Mouse (Mus musculus): Measurements from ENCODE around the gene Gm11492.

DNA sequence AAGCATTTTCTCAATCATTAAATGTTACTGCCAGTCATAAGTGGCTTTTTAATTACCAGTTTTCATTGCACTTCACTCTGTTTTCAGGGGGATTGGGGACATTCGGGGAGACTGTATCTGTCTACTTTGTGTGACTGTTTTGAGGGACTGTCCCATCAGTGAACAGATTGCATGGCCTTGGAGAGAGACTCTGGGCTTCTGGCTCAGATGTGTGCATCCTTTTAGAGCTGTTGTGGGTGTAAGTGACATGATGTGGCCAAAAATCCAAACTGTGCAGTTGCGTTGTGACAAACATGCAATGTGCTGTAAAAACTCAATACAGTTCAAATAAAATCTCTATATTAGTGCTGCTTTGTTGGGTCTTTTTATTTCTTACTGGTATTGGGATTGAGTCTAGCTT lies 49.5 kb downstream of the Gm11492 start:
- TF ChIP-seq CTCF (IDR thresholded peaks at IDR 0.05; ENCODE audit: control insufficient read depth, insufficient read depth, insufficient read length) (no peak), MAX (IDR thresholded peaks at IDR 0.05) (no peak), FOSL1 (IDR thresholded peaks at IDR 0.05; ENCODE audit: insufficient read depth, low read length, poor library complexity, severe bottlenecking) (no peak), MYOD1 (IDR thresholded peaks at IDR 0.05; ENCODE audit: control insufficient read depth, insufficient read length, low read depth) (no peak)
